Comparison of ENCODE assay signal across 8 mouse cellular contexts in genomic region chr10:82860181-82860928, GRCm38 (mm10). TPM values are rescaled to one million over a fixed set of nuclear protein-coding genes. Genes with fewer than 3 reads are reported as not detected.
DNase-seq lines count a peak whose midpoint lies in the region; ATAC-seq and TF ChIP-seq lines count a peak whose summit lies in the region.

No protein-coding gene starts in this region.

- under 1% methylated on average over 50 of the region's 50 CpGs for WGBS in hindbrain, embryonic 11.5 days

- H3K27ac ChIP-seq in hindbrain, embryonic 11.5 days (ENCODE audit: low read depth, low read length): peak overlapping the region; percentile 92

- H3K4me3 ChIP-seq in hindbrain, embryonic 11.5 days (ENCODE audit: low read depth, low read length): peak overlapping the region; percentile 78

- H3K9ac ChIP-seq in hindbrain, embryonic 11.5 days (ENCODE audit: low read depth, low read length): peak overlapping the region; percentile 97

- in situ Hi-C loops in Patski (cut with MboI; ENCODE audit: low pct_unique_long_range_greater_than_20kb): no loop called here

- ATAC-seq in Patski: peak; percentile 24
- ATAC-seq in frontal cortex, adult (ENCODE audit: low TSS enrichment): peak; percentile 38; the same call in 1 of the 2 replicates
- ATAC-seq in hindbrain, embryonic 11.5 days (ENCODE audit: low FRiP score): peak; percentile 70

- TF ChIP-seq CTCF in Patski (IDR thresholded peaks at IDR 0.05): no peak

- no peaks in the 10 kb centered on the region for H3K9me3 ChIP-seq in hindbrain, embryonic 11.5 days (ENCODE audit: control insufficient read depth, low read length)

- CTCF ChIA-PET in Patski (lab: Charles Lee): interaction anchor here (1.0 to 4.2 kb wide), 7 partner anchors 10 to 108 kb away, joined by 3 to 15 read pairs (median 7); no protein-coding TSS in a partner anchor

- no peak for DNase-seq in Patski (ENCODE audit: low read depth, low spot score)
- DNase-seq in cerebellum, adult 9-10 months: peak; percentile 73
- peak; percentile 82 for DNase-seq in hindbrain, embryonic 11.5 days (ENCODE audit: low spot score)
- peak; percentile 30 to 39 for DNase-seq in layer of hippocampus, postnatal 25 days (ENCODE audit: extremely low spot score in 1 of 2, low spot score in 1 of 2)
- peak; percentile 81 to 84 for DNase-seq in lung, postnatal 4 days
- peak; percentile 77 for DNase-seq in retina, embryonic 14.5 days (ENCODE audit: low spot score)
- DNase-seq in thymus, postnatal 36 days: peak; percentile 70 to 73

- H3K36me3 ChIP-seq in hindbrain, embryonic 11.5 days (ENCODE audit: control insufficient read depth, insufficient read depth, low read length): peaks cover 4% of the 10 kb centered on the region; the same call in 1 of the 2 replicates

- POLR2A ChIA-PET in Patski (lab: Charles Lee): interaction anchor here (0.6 to 2.6 kb wide), 5 partner anchors 10 to 65 kb away, joined by 3 to 17 read pairs (median 6); no protein-coding TSS in a partner anchor

- H3K4me1 ChIP-seq in hindbrain, embryonic 11.5 days (replicated peaks; ENCODE audit: control insufficient read depth, insufficient read depth, low read length): no peaks in the 10 kb centered on the region

- H3K4me2 ChIP-seq in hindbrain, embryonic 11.5 days (replicated peaks; ENCODE audit: low read depth, low read length): peak overlapping the region; percentile 80

- no peaks in the 10 kb centered on the region for H3K27me3 ChIP-seq in Patski
- H3K27me3 ChIP-seq in hindbrain, embryonic 11.5 days (ENCODE audit: control insufficient read depth, insufficient read depth, low read length): no peaks in the 10 kb centered on the region

RNA-seq across cellular contexts. Expression of gene Eid3, which starts 6.1 kb away (rescaled TPM):
- polyA plus RNA-seq in Patski (2021): 0.90 TPM
- polyA plus RNA-seq in hindbrain, embryonic 11.5 days (2014; fragmentation: Nextera tagmentation; extraction: Ambion mirVana): 0.56 and 1.1 TPM in 2 replicates
- 1 to 10 TPM; 1.3 to 2.3 TPM for total RNA-seq in layer of hippocampus, postnatal 25 days (2021)

RNA-seq across cellular contexts. Expression of gene Txnrd1, which starts 26.6 kb away (rescaled TPM):
- 124 TPM for polyA plus RNA-seq in Patski (2021)
- polyA plus RNA-seq in hindbrain, embryonic 11.5 days (2014; fragmentation: Nextera tagmentation; extraction: Ambion mirVana): 170 and 196 TPM in 2 replicates
- total RNA-seq in layer of hippocampus, postnatal 25 days (2021): 10 to 100 TPM; 45.5 to 55.2 TPM
